Mouse (Mus musculus): ENCODE measurements at regions not wholly inside any gene's neighbourhood (a gene's known extent, or its start where the extent isn't known, plus 50 kb on each side); places are given as distances from the start of the nearest gene placed in this dataset.

GRCm38 (mm10) chr2:116942321-116942791 lies 63.9 kb downstream of the Tmco5 start:
- no peak for DNase-seq (ENCODE audit: low read depth, low spot score)

GRCm38 (mm10) chr2:116948538-116948937 lies 70.0 kb downstream of the Tmco5 start:
- DNase-seq (ENCODE audit: low read depth, low spot score) = no peak

GRCm38 (mm10) chr2:116949741-116950140 lies 71.2 kb downstream of the Tmco5 start:
- DNase-seq (ENCODE audit: low read depth, low spot score) = no peak

GRCm38 (mm10) chr2:116950154-116950553 lies 71.7 kb downstream of the Tmco5 start:
- no peak for DNase-seq (ENCODE audit: low read depth, low spot score)

- no peak for DNase-seq (ENCODE audit: low read depth, low spot score)
Observed at GRCm38 (mm10) chr2:116951481-116951880, 73.0 kb downstream of the Tmco5 start.

- no peak for DNase-seq (ENCODE audit: low read depth, low spot score)
Observed at GRCm38 (mm10) chr2:116954280-116954679, 75.8 kb downstream of the Tmco5 start.

- DNase-seq (ENCODE audit: low read depth, low spot score) = no peak
Observed at GRCm38 (mm10) chr2:116954896-116955295, 76.4 kb downstream of the Tmco5 start.

GRCm38 (mm10) chr2:116963116-116963873 lies 84.8 kb downstream of the Tmco5 start:
- DNase-seq (ENCODE audit: low read depth, low spot score) = no peak

GRCm38 (mm10) chr2:116966266-116966665 lies 87.8 kb downstream of the Tmco5 start:
- DNase-seq (ENCODE audit: low read depth, low spot score) = no peak

- DNase-seq (ENCODE audit: low read depth, low spot score) = no peak
Observed at GRCm38 (mm10) chr2:116971666-116972613, 93.4 kb downstream of the Tmco5 start.

GRCm38 (mm10) chr2:116972614-116972985 lies 94.1 kb downstream of the Tmco5 start:
- no peak for DNase-seq (ENCODE audit: low read depth, low spot score)

GRCm38 (mm10) chr2:116973441-116973840 lies 95.0 kb downstream of the Tmco5 start:
- no peak for DNase-seq (ENCODE audit: low read depth, low spot score)

GRCm38 (mm10) chr2:116974152-116974551 lies 95.7 kb downstream of the Tmco5 start:
- no peak for DNase-seq (ENCODE audit: low read depth, low spot score)

- DNase-seq (ENCODE audit: low read depth, low spot score) = no peak
Observed at GRCm38 (mm10) chr2:116974569-116975060, 96.1 kb downstream of the Tmco5 start.

- DNase-seq (ENCODE audit: low read depth, low spot score) = no peak
Observed at GRCm38 (mm10) chr2:116975091-116975600, 96.7 kb downstream of the Tmco5 start.

GRCm38 (mm10) chr2:116975601-116976431 lies 97.3 kb downstream of the Tmco5 start:
- peak; percentile 57 for DNase-seq (ENCODE audit: low read depth, low spot score)

- DNase-seq (ENCODE audit: low read depth, low spot score) = no peak
Observed at GRCm38 (mm10) chr2:116976432-116976750, 97.9 kb downstream of the Tmco5 start.

- no peak for DNase-seq (ENCODE audit: low read depth, low spot score)
Observed at GRCm38 (mm10) chr2:116976951-116977503, 98.5 kb downstream of the Tmco5 start.

GRCm38 (mm10) chr2:116977771-116978600 lies 99.5 kb downstream of the Tmco5 start:
- no peak for DNase-seq (ENCODE audit: low read depth, low spot score)

- DNase-seq (ENCODE audit: low read depth, low spot score) = no peak
Observed at GRCm38 (mm10) chr2:116978809-116979208, 100.3 kb downstream of the Tmco5 start.
